Mouse (Mus musculus): ENCODE measurements around the gene Nit1.

The Nit1 gene

DNA sequence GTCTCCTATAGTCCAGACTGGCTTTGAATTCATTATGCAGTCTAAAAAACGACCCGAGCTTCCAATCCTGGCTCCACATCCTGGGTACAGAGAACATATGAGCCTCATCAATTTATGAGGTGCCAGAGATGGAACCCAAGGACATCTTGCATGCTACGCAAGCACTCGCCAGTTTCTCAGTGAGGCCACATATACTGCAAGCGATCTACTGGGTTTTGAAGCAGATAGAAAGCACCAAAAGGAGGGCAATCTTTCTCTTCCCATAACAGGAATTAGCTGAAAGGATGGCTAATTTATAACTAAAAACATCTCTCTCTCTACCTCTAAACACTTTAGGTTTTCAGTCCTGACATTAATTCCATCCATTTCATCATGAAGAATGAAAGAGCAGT is 51.5 kb downstream of the Nit1 start:
- peak; percentile 54 for DNase-seq (ENCODE audit: low spot score)

DNA sequence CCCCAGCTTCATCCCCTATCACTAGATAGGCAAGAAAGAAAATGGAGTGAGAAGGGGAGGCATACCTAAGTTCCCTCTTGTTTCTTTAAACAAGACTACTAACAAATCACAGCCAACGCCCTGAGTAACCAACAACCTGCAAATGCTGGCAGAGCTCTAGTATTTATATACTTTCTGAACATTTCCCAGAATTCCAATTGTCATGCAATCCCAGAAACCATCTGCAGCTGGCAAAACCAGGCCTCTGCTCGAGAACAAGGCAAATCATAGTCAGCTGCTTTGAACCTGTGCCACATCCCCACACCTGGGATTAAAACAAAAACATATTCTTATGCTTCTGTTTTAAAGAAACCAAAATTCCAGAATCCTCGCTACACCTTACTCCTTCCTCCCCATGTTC is 52.1 kb downstream of the Nit1 start:
- peak; percentile 45 for DNase-seq (ENCODE audit: low spot score)

DNA sequence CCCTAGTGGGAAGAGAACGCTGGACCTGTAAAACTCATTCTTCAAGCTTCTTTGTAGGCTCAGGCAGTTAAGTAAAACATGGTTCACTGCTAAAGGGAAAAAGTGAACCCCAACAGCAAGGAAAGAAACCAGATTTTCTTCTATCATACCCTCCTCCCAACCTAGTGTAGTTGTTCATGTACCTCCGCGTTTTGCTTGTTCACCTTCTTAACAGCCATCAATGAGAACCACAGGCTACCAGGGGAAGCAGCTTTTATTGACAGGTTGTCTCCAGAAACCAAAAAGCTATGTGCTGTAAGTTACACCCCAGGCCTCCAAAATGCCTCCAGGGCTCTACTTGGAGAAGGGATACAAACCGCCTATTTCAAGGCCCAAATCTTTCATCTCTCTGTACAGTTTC is 57.1 kb downstream of the Nit1 start:
- DNase-seq (ENCODE audit: low spot score): no peak
